Mouse (Mus musculus): ENCODE data around the gene Vps16.
A peak's percentile ranks its signal among the peaks of the same experiment; 100 is the strongest.

- TF ChIP-seq CTCF (IDR thresholded peaks at IDR 0.05; ENCODE audit: low read depth) (peak; percentile 75), EP300 (IDR thresholded peaks at IDR 0.05; ENCODE audit: low read depth) (no peak)
These were observed 9.0 kb downstream of the Vps16 start for GRCm38 (mm10) chr2:130433152-130433551.

Data from liver, postnatal 0 days (tissue).